In genomic region chr12:33692870-33693269, GRCm38 (mm10) we compare ENCODE assay signal across 28 mouse cellular contexts.
"Had no signal": no experiment of that assay in that cellular context is flagged by ENCODE, and none has a peak within 500 bp of the region (broad histone marks: within the 10 kb centered on the region; RNA-seq: fewer than 3 reads in every experiment).

No protein-coding gene starts in this region.

- H3K36me3 ChIP-seq: embryonic facial prominence, embryonic 12.5 days; embryonic facial prominence, embryonic 13.5 days; forebrain, embryonic 10.5 days; forebrain, embryonic 12.5 days; forebrain, embryonic 15.5 days; heart, embryonic 10.5 days had no signal

- ATAC-seq: forebrain, embryonic 13.5 days; forebrain, embryonic 14.5 days; forebrain, embryonic 15.5 days; forebrain, embryonic 16.5 days; forebrain, postnatal 0 days had no signal

- H3K9ac ChIP-seq: embryonic facial prominence, embryonic 12.5 days; embryonic facial prominence, embryonic 13.5 days; forebrain, embryonic 12.5 days; forebrain, embryonic 13.5 days; forebrain, embryonic 15.5 days; forebrain, postnatal 0 days had no signal

- DNase-seq: cerebellum, adult 2 months; cerebellum, adult 8-10 months; cerebellum, adult 9-10 months; cerebellum, adult 9-11 months; cerebellum, postnatal 10 days; cerebellum, postnatal 14 days; cerebellum, postnatal 25 days; cerebellum, postnatal 36 days; embryo, embryonic 11 days; forebrain, postnatal 0 days; gastrocnemius, adult 2 months; gastrocnemius, postnatal 10 days; gastrocnemius, postnatal 14 days; gastrocnemius, postnatal 25 days; gastrocnemius, postnatal 36 days; heart, adult 11 months; heart, adult 18-20 months; heart, adult 2 months had no signal

- H3K4me1 ChIP-seq: embryonic facial prominence, embryonic 12.5 days; embryonic facial prominence, embryonic 13.5 days; forebrain, embryonic 10.5 days; forebrain, embryonic 12.5 days; forebrain, embryonic 13.5 days; forebrain, embryonic 15.5 days; heart, embryonic 10.5 days had no signal

- H3K27me3 ChIP-seq: embryonic facial prominence, embryonic 12.5 days; embryonic facial prominence, embryonic 13.5 days; forebrain, embryonic 12.5 days; forebrain, embryonic 13.5 days; forebrain, embryonic 15.5 days had no signal

- H3K9me3 ChIP-seq: embryonic facial prominence, embryonic 12.5 days; embryonic facial prominence, embryonic 13.5 days; forebrain, embryonic 10.5 days; forebrain, embryonic 12.5 days; forebrain, embryonic 13.5 days; forebrain, embryonic 15.5 days; heart, embryonic 10.5 days had no signal

- H3K27ac ChIP-seq: embryonic facial prominence, embryonic 12.5 days; embryonic facial prominence, embryonic 13.5 days; forebrain, embryonic 10.5 days; forebrain, embryonic 12.5 days; forebrain, embryonic 13.5 days; forebrain, embryonic 15.5 days; gastrocnemius, adult 2 months; heart, adult 2 months; heart, embryonic 10.5 days had no signal

- H3K4me3 ChIP-seq: embryonic facial prominence, embryonic 12.5 days; embryonic facial prominence, embryonic 13.5 days; erythroblast, embryonic 14.5 days; forebrain, embryonic 10.5 days; forebrain, embryonic 12.5 days; forebrain, embryonic 13.5 days; forebrain, embryonic 15.5 days; gastrocnemius, adult 2 months; heart, adult 2 months; heart, embryonic 10.5 days had no signal

- H3K4me2 ChIP-seq: embryonic facial prominence, embryonic 12.5 days; embryonic facial prominence, embryonic 13.5 days; forebrain, embryonic 12.5 days; forebrain, embryonic 13.5 days; forebrain, embryonic 15.5 days had no signal
